Mouse (Mus musculus) left cerebral cortex, postnatal 4 days (tissue): ENCODE data around the gene Olfr1018. TPM values are rescaled to one million over a fixed set of nuclear protein-coding genes. Genes with fewer than 3 reads are reported as not detected.

Experiments used
- DNase-seq: peaks from one replicate; pipeline ENCODE4 v3.0.0-alpha.2; 2022
- intact Hi-C: fragments of 180-260 bp; cut with DNase I; formaldehyde crosslinking; loops from one replicate; pipeline ENCODE4 v1.15.1; 2025
- total RNA-seq, 2 experiments: library from RNA; stranded (reverse); gene quantifications; 2 replicates each; pipeline ENCODE4 v1.2.3; 2021

Gene Olfr1018
- not detected for total RNA-seq

GRCm38 (mm10) chr2:85818179-85818578, at the start of gene Olfr1018:
Olfr1018 (plus strand) TSS chr2:85818479.
- intact Hi-C loops: no loop called here
- no peak for DNase-seq

GRCm38 (mm10) chr2:85772413-85772812, 45.9 kb upstream of the Olfr1018 start, which contains the start of gene Olfr1014:
Olfr1014 (plus strand) TSS chr2:85772713.
- intact Hi-C loops: no loop called here
- no peak for DNase-seq

DNA sequence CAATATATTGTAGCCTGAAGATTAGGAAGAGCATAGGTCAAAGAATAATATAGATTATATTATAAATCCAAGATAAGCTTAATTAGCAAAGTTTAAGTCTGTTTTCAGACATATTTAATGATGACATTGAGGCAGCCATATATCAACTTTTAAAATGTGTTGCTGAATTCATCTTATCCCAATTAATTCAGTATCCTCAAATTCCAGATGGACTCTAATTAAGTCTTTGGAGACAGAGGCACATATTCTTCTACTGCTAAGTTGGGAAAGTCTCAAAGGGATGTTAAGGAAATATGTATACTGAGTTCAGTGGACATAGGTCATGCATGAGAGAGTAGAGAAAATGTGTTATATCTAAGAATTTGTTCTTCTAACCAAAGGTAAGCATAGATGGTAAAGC, 36.6 kb upstream of the Olfr1018 start, which contains the start of gene Olfr1015:
Gene Olfr1015 (plus strand): TSS at position 301 of the 400 bp plus-strand sequence.
- intact Hi-C loops: no loop called here
- no peak for DNase-seq

DNA sequence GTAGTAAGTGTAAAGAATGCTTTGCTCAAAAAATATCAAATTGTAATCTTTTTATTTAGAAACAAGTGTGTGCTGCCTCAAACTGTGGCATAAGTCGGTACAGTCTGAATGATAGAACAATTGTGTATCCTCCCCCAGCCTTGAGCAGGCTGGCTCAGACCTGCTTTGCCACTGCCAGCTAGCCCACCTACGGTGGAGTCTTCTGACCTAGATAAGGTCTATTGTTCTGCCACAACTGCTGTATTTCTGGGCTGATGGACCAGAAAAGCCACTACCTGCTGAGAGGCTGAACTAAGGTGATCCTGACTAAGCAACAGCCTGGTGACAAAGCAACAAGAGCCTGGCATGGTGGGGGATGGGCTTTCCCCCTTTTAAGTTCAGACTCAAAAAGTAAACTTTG, 25.9 kb upstream of the Olfr1018 start:
- no peak for DNase-seq
- intact Hi-C loops: no loop called here

DNA sequence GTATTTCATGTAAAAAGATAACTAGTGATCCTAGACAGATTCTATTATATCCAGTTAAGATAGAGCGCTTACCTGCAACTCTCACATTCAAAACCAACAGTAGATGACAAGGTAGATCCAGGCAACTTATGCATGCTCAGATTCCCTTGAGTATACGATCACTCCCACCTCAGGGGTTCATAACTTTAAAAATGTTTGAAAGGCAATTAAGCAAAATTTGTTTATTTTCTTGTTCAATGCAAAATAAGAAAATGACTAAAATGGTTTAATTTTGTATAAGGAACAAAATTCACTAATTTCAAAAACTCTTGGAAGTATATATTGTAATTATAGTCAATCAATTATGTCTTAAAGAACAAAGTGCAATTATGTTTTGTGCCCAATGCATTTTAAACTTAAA, 15.8 kb upstream of the Olfr1018 start, which contains the start of gene Olfr1016:
Gene Olfr1016 (minus strand): TSS at position 101 of the 400 bp plus-strand sequence.
- no peak for DNase-seq
- intact Hi-C loops: no loop called here

- intact Hi-C loops: no loop called here
- no peak for DNase-seq
These were observed 13.8 kb upstream of the Olfr1018 start for GRCm38 (mm10) chr2:85804501-85804900.

DNA sequence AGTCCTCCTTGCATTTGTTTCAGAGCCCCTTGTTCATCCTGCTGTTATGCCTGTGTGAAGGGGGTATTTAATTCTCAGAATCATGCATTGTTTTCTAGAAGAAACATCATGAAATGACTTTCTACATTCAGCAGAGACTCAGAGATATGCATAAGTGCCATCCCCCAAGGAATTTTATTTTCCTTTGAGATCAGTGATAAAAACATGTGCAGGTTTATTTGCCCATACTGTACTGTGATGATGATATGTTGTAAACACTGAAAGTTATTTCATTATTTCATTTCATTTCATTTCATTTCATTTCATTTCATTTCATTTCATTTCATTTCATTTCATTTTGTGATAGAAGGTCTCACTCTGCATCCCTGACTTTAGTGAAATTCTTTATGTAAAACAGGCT, 27.1 kb downstream of the Olfr1018 start, which contains the start of gene Olfr1019:
Gene Olfr1019 (minus strand): TSS at position 101 of the 400 bp plus-strand sequence.
- no peak for DNase-seq
- intact Hi-C loops: no loop called here

DNA sequence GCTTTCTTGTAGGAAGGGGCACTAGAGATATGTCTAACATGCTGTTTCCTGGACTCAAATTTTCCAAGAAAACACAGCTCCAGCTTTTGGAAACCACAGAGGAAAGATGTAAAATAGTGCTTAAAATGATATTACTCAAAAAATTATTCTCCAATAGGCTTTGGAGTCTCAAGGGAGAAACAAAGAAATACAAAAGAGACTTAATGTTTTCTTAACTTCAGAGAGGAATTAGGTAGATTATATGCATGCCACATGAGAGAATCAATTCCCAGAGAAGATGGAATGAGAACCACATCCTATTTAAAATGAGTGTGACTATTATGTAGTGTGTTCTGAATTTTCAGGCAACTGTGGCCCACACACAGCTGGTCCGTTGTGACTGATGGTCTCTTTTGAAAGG, 28.5 kb downstream of the Olfr1018 start, which contains the start of gene Olfr1020:
Gene Olfr1020 (plus strand): TSS at position 301 of the 400 bp plus-strand sequence.
- intact Hi-C loops: no loop called here
- DNase-seq: no peak

GRCm38 (mm10) chr2:85868294-85868693, 50.0 kb downstream of the Olfr1018 start, which contains the start of gene Olfr1022:
Olfr1022 (plus strand) TSS chr2:85868594.
- DNase-seq: no peak
- intact Hi-C loops: no loop called here

Other genes starting within 250 kb of the Olfr1018 start
- not detected for gene Olfr996, start 239.3 kb upstream of the Olfr1018 start, total RNA-seq
- gene Olfr998, start 229.5 kb upstream of the Olfr1018 start, total RNA-seq: not detected
- not detected for gene Olfr1000, start 206.6 kb upstream of the Olfr1018 start, total RNA-seq
- gene Olfr1002, start 167.8 kb upstream of the Olfr1018 start, total RNA-seq: not detected
- not detected for gene Olfr154, start 154.0 kb upstream of the Olfr1018 start, total RNA-seq
- not detected for gene Olfr1006, start 139.7 kb upstream of the Olfr1018 start, total RNA-seq
- gene Olfr1008, start 129.0 kb upstream of the Olfr1018 start, total RNA-seq: not detected
- gene Olfr1009, start 103.1 kb upstream of the Olfr1018 start, total RNA-seq: not detected
- not detected for gene Olfr1012, start 55.7 kb upstream of the Olfr1018 start, total RNA-seq
- not detected for gene Olfr1013, start 51.4 kb upstream of the Olfr1018 start, total RNA-seq
- gene Olfr1014, start 45.8 kb upstream of the Olfr1018 start, total RNA-seq: not detected
- gene Olfr1015, start 36.5 kb upstream of the Olfr1018 start, total RNA-seq: not detected
- gene Olfr1016, start 15.9 kb upstream of the Olfr1018 start, total RNA-seq: not detected
- not detected for gene Olfr1019, start 27.0 kb downstream of the Olfr1018 start, total RNA-seq
- not detected for gene Olfr1020, start 28.6 kb downstream of the Olfr1018 start, total RNA-seq
- gene Olfr1022, start 50.1 kb downstream of the Olfr1018 start, total RNA-seq: not detected
- gene Olfr1023, start 67.2 kb downstream of the Olfr1018 start, total RNA-seq: not detected
- gene Olfr1024, start 86.6 kb downstream of the Olfr1018 start, total RNA-seq: not detected
- gene Olfr1025-ps1, start 96.7 kb downstream of the Olfr1018 start, total RNA-seq: not detected
- gene Olfr1026, start 103.1 kb downstream of the Olfr1018 start, total RNA-seq: not detected
- gene Olfr1028, start 132.0 kb downstream of the Olfr1018 start, total RNA-seq: not detected
- not detected for gene Olfr1029, start 155.4 kb downstream of the Olfr1018 start, total RNA-seq
- not detected for gene Olfr1030, start 160.8 kb downstream of the Olfr1018 start, total RNA-seq
- not detected for gene Olfr1031, start 171.8 kb downstream of the Olfr1018 start, total RNA-seq
- not detected for gene Olfr1032, start 187.1 kb downstream of the Olfr1018 start, total RNA-seq
- not detected for gene Olfr1033, start 202.2 kb downstream of the Olfr1018 start, total RNA-seq
- gene Olfr1034, start 227.4 kb downstream of the Olfr1018 start, total RNA-seq: not detected